Mouse (Mus musculus) erythroblast, embryonic 14.5 days (primary cell): Measurements from ENCODE around the gene Ush1c. TPM values are rescaled to one million over a fixed set of nuclear protein-coding genes. Genes with fewer than 3 reads are reported as not detected.

ENCODE experiments used
- H3K27me3 ChIP-seq: 2 replicates; pipeline ENCODE4 v1.6.1; 2012; ENCODE audit warnings: inconsistent platforms; ENCODE audit not compliant: control insufficient read depth
- H3K36me3 ChIP-seq: 2 replicates; pipeline ENCODE4 v1.6.1; 2012; ENCODE audit warnings: mild to moderate bottlenecking, inconsistent platforms; ENCODE audit not compliant: control insufficient read depth
- H3K4me1 ChIP-seq: 2 replicates; pipeline ENCODE4 v1.6.1; 2012; ENCODE audit warnings: inconsistent platforms; ENCODE audit not compliant: control insufficient read depth
- H3K4me3 ChIP-seq: replicated peaks from 2 replicates; pipeline ENCODE3; 2012; ENCODE audit warnings: moderate library complexity, mild to moderate bottlenecking, inconsistent platforms
- H3K9me3 ChIP-seq: 2 replicates; pipeline ENCODE4 v1.6.1; 2012; ENCODE audit warnings: low read length, inconsistent platforms, mixed read lengths; ENCODE audit not compliant: control insufficient read depth
- GATA1 ChIP-seq: IDR thresholded peaks from 2 replicates; pipeline ENCODE4 v1.6.1; 2012; ENCODE audit warnings: low read length, inconsistent platforms, mixed read lengths
- TAL1 ChIP-seq: IDR thresholded peaks from 3 replicates; pipeline ENCODE4 v1.6.1; 2012; ENCODE audit warnings: low read length, inconsistent platforms, mixed read lengths
- polyA plus RNA-seq: library from polyadenylated mRNA; stranded (reverse); fragments of >175 nt; gene quantifications from 2 replicates; pipeline ENCODE4 v1.2.3, GENCODE M21; 2012

Gene Ush1c
- polyA plus RNA-seq, 1 experiment, result not detected

GRCm38 (mm10) chr7:46218415-46218814 lies 19.9 kb downstream of the Ush1c start:
- Histone ChIP-seq H3K4me1 (peaks cover 6% of the 10 kb centered on the region), H3K36me3 (no peaks in the 10 kb centered on the region), H3K9me3 (no peaks in the 10 kb centered on the region), H3K27me3 (no peaks in the 10 kb centered on the region), H3K4me3 (no peak overlapping the region)
- TF ChIP-seq GATA1 (no peak), TAL1 (no peak)

DNA sequence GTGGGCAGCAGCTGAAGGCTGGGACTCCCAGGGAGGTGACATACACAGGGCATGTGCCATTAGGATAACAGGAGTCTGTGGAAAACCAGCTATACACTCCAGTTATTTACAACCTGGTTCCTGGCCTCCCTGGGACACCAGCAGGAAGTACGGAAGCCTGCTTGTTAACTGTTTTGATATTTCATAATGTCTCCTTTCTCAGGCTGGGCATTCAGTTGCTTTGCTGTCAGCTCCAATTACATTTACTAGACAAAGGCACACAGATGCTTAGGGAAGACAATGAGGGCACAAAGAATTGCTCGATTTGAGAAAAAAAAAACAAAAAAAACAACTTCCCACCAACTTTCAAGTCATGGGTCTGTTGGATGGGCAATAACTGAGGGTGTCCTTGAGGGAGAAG lies 21.8 kb downstream of the Ush1c start:
- H3K4me3 ChIP-seq, result no peak overlapping the region
- no peaks in the 10 kb centered on the region for H3K9me3 ChIP-seq
- H3K4me1 ChIP-seq, result peaks cover 6% of the 10 kb centered on the region
- no peak for TF ChIP-seq TAL1
- H3K36me3 ChIP-seq, result no peaks in the 10 kb centered on the region
- H3K27me3 ChIP-seq, result no peaks in the 10 kb centered on the region

DNA sequence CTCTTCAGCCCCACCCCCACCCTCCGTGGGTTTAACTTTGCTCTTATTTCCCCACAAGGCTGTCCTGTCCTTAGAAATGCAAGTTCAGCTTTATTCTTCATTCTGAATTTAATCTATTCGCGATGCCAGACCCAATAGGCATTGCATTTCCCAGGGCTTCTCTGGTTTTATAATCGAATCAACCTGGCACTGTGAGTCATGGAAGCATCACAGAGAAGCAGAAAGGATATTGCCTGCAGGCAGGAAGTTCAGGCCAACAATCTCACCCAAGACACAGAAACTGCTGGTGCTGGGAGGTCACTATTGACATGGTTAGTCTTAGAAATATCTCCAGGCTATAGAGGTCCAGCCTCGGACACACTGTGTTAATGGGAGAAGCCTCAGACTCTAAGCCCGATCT lies 28.0 kb downstream of the Ush1c start:
- H3K27me3 ChIP-seq, result no peaks in the 10 kb centered on the region
- no peaks in the 10 kb centered on the region for H3K36me3 ChIP-seq

GRCm38 (mm10) chr7:46208131-46208530 lies 30.2 kb downstream of the Ush1c start:
- Histone ChIP-seq H3K27me3 (no peaks in the 10 kb centered on the region), H3K36me3 (no peaks in the 10 kb centered on the region), H3K4me3 (no peak overlapping the region), H3K4me1 (no peaks in the 10 kb centered on the region), H3K9me3 (no peaks in the 10 kb centered on the region)
- TF ChIP-seq TAL1, result no peak
- TF ChIP-seq GATA1, result no peak

More for the DNA sequence above, 28.0 kb downstream of the Ush1c start:
- no peaks in the 10 kb centered on the region for H3K9me3 ChIP-seq
- TF ChIP-seq TAL1 (no peak), GATA1 (no peak)
- H3K4me3 ChIP-seq, result no peak overlapping the region
- H3K4me1 ChIP-seq, result no peaks in the 10 kb centered on the region

GRCm38 (mm10) chr7:46204775-46205174 lies 33.5 kb downstream of the Ush1c start:
- no peak overlapping the region for H3K4me3 ChIP-seq
- H3K4me1 ChIP-seq, result no peaks in the 10 kb centered on the region
- no peaks in the 10 kb centered on the region for H3K9me3 ChIP-seq
- TF ChIP-seq TAL1 (no peak), GATA1 (no peak)
- no peaks in the 10 kb centered on the region for H3K27me3 ChIP-seq
- H3K36me3 ChIP-seq, result no peaks in the 10 kb centered on the region

GRCm38 (mm10) chr7:46204046-46204471 lies 34.2 kb downstream of the Ush1c start:
- no peaks in the 10 kb centered on the region for H3K4me1 ChIP-seq
- TF ChIP-seq GATA1, result no peak
- no peak for TF ChIP-seq TAL1
- no peaks in the 10 kb centered on the region for H3K27me3 ChIP-seq
- no peaks in the 10 kb centered on the region for H3K9me3 ChIP-seq
- H3K4me3 ChIP-seq, result no peak overlapping the region
- no peaks in the 10 kb centered on the region for H3K36me3 ChIP-seq

DNA sequence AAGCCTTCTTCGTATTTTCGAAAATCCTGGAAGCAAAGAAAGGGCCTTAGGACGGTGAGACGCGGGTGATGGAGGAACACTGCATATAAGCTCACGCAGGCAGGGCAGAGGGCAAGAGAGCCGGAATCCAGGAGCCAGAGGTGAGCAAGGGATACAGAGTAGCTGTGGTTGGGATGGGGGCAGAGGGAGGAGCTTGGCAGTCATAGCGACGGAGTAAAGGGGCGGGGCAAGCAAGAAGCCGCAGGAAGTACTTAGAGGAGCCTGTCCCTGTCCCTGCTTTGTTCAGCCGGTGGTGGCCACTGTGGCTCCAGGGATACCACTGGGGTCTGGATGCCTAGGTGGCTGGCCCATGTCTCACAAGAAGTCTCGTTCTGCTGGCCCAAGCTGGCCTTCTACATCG lies 36.7 kb downstream of the Ush1c start:
- Histone ChIP-seq H3K4me1 (no peaks in the 10 kb centered on the region), H3K27me3 (no peaks in the 10 kb centered on the region), H3K4me3 (no peak overlapping the region), H3K36me3 (no peaks in the 10 kb centered on the region), H3K9me3 (no peaks in the 10 kb centered on the region)
- TF ChIP-seq TAL1 (no peak), GATA1 (no peak)

DNA sequence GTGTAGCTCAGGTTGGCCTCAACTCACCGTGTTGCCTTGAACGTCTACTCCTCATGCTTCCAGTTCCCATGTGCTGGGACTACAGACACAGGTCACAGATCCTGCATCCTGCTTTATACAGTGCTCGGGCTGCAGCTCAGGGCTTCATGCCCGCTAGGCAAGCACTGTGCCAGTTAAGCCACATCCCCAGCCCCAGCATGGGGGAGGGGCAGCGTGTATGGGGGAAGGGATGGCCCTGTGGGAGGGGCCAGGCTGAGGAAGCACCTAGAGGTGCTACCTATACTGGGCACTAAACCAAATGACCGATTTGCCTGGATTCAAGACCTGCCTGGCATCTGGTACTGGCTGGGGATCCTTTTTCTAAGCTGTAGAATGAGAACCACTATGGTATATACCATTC lies 38.3 kb downstream of the Ush1c start:
- H3K27me3 ChIP-seq, result no peaks in the 10 kb centered on the region

GRCm38 (mm10) chr7:46195356-46195755 lies 42.9 kb downstream of the Ush1c start:
- Histone ChIP-seq H3K4me1 (no peaks in the 10 kb centered on the region), H3K9me3 (no peaks in the 10 kb centered on the region), H3K36me3 (no peaks in the 10 kb centered on the region), H3K4me3 (no peak overlapping the region), H3K27me3 (no peaks in the 10 kb centered on the region)
- no peak for TF ChIP-seq TAL1
- TF ChIP-seq GATA1, result no peak

More for the DNA sequence above, 38.3 kb downstream of the Ush1c start:
- TF ChIP-seq GATA1 (no peak), TAL1 (no peak)
- no peak overlapping the region for H3K4me3 ChIP-seq
- no peaks in the 10 kb centered on the region for H3K9me3 ChIP-seq
- no peaks in the 10 kb centered on the region for H3K4me1 ChIP-seq
- H3K36me3 ChIP-seq, result no peaks in the 10 kb centered on the region

DNA sequence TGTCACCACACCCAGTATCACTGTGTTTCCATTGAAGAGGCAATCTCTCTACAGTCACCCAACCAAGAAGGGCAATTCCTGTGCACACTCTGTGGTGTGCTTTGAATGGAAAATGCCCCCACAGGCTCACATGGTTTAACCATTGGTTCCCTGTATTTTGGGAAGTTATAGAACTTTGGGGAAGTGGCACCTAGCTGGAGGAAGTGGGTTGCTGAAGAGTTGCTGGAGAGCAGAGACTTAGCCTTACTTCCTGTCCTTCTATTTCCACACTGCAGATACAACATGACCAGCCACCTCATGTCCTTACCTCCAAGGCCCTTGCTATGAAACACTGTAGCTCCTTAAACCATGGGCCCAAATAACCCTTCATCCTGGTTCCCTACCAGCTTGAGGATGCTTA lies 54.1 kb downstream of the Ush1c start:
- Histone ChIP-seq H3K9me3 (no peaks in the 10 kb centered on the region), H3K36me3 (no peaks in the 10 kb centered on the region), H3K27me3 (peaks cover 22% of the 10 kb centered on the region), H3K4me1 (no peaks in the 10 kb centered on the region), H3K4me3 (no peak overlapping the region)
- TF ChIP-seq GATA1 (no peak), TAL1 (no peak)
